21 mouse cellular contexts compared by ENCODE assay signal in genomic region chr5:139326986-139327633, GRCm38 (mm10). TPM values are rescaled to one million over a fixed set of nuclear protein-coding genes. Genes with fewer than 3 reads are reported as not detected.
DNase-seq lines count a peak whose midpoint lies in the region; ATAC-seq and TF ChIP-seq lines count a peak whose summit lies in the region.
"Had no signal": no experiment of that assay in that cellular context is flagged by ENCODE, and none has a peak within 500 bp of the region (broad histone marks: within the 10 kb centered on the region; RNA-seq: fewer than 3 reads in every experiment).

No protein-coding gene starts in this region.

- TF ChIP-seq CTCF in CH12.LX (conservative IDR thresholded peaks at IDR 0.05 in 1 of 2, IDR thresholded peaks at IDR 0.05 in 1 of 2; ENCODE audit: low read depth in 2 of 2, low read length in 2 of 2): no peak

- H3K27me3 ChIP-seq in CH12.LX (replicated peaks): no peaks in the 10 kb centered on the region
- H3K27me3 ChIP-seq in liver, embryonic 12.5 days (replicated peaks): peaks cover 34% of the 10 kb centered on the region
- H3K27me3 ChIP-seq in midbrain, embryonic 13.5 days: peaks cover 61% of the 10 kb centered on the region

- H3K4me2 ChIP-seq in CH12.LX (ENCODE audit: insufficient read depth, low read depth, poor library complexity, severe bottlenecking): no peak overlapping the region
- no peak overlapping the region for H3K4me2 ChIP-seq in liver, embryonic 12.5 days
- no peak overlapping the region for H3K4me2 ChIP-seq in midbrain, embryonic 13.5 days (replicated peaks)
- H3K4me2 ChIP-seq: forebrain, embryonic 15.5 days; hindbrain, embryonic 13.5 days; kidney, embryonic 15.5 days had no signal

- peaks cover 0 to 2% of the 10 kb centered on the region in 2 experiments for H3K36me3 ChIP-seq in CH12.LX (replicated peaks in 1 of 2; ENCODE audit: control insufficient read depth in 1 of 2, insufficient read depth in 1 of 2, low read length in 1 of 2)
- no peaks in the 10 kb centered on the region for H3K36me3 ChIP-seq in liver, embryonic 12.5 days
- H3K36me3 ChIP-seq in midbrain, embryonic 13.5 days: no peaks in the 10 kb centered on the region
- H3K36me3 ChIP-seq: forebrain, embryonic 15.5 days; heart, embryonic 10.5 days; hindbrain, embryonic 13.5 days; kidney, embryonic 15.5 days had no signal

- peak; percentile 53 for DNase-seq in cerebellum, adult 9-11 months
- DNase-seq in cerebellum, postnatal 14 days: no peak
- DNase-seq in 3T3-L1 (ENCODE audit: low read depth, low spot score) (peak; percentile 42), CH12.LX (ENCODE audit: extremely low read depth) (no peak)
- DNase-seq in lung, postnatal 4 days: no peak
- DNase-seq: gastrocnemius, postnatal 36 days; heart, postnatal 14 days; layer of hippocampus, postnatal 36 days; left cerebral cortex, postnatal 4 days; lung, adult 18-20 months; lung, postnatal 36 days; right cerebral cortex, adult 18-20 months; thymus, adult 2 months had no signal

- in situ Hi-C loops in CH12.LX (cut with MboI; ENCODE audit: low pct_ligation_motif_present, low pct_unique_long_range_greater_than_20kb, low sequenced_read_pairs): loop anchor here (5.0 kb wide), 1 partner anchor 45 kb away; no protein-coding TSS in a partner anchor

- 61% methylated on average over 7 of the region's 7 CpGs for WGBS in liver, embryonic 12.5 days (ENCODE audit: insufficient replicate concordance)
- WGBS in midbrain, embryonic 13.5 days: 79% methylated on average over 7 of the region's 7 CpGs

- no peak overlapping the region for H3K27ac ChIP-seq in CH12.LX (ENCODE audit: insufficient read depth, low read depth)
- H3K27ac ChIP-seq in liver, embryonic 12.5 days: peak overlapping the region; percentile 23
- no peak overlapping the region for H3K27ac ChIP-seq in midbrain, embryonic 13.5 days
- H3K27ac ChIP-seq: forebrain, embryonic 15.5 days; heart, embryonic 10.5 days; hindbrain, embryonic 13.5 days; kidney, embryonic 15.5 days had no signal

- H3K4me3 ChIP-seq in CH12.LX (replicated peaks in 1 of 3; ENCODE audit: low read depth in 2 of 3, low read length in 2 of 3, poor library complexity in 1 of 3): no peak overlapping the region
- H3K4me3 ChIP-seq in liver, embryonic 12.5 days: no peak overlapping the region
- H3K4me3 ChIP-seq in midbrain, embryonic 13.5 days (replicated peaks): no peak overlapping the region
- H3K4me3 ChIP-seq: forebrain, embryonic 15.5 days; heart, embryonic 10.5 days; hindbrain, embryonic 13.5 days; kidney, embryonic 15.5 days had no signal

- H3K9me3 ChIP-seq in CH12.LX (replicated peaks; ENCODE audit: low read length): no peaks in the 10 kb centered on the region
- H3K9me3 ChIP-seq in liver, embryonic 12.5 days (replicated peaks): no peaks in the 10 kb centered on the region
- H3K9me3 ChIP-seq in midbrain, embryonic 13.5 days: no peaks in the 10 kb centered on the region
- H3K9me3 ChIP-seq: forebrain, embryonic 15.5 days; heart, embryonic 10.5 days; hindbrain, embryonic 13.5 days; kidney, embryonic 15.5 days had no signal

- TF ChIP-seq RAD21 in CH12.LX (IDR thresholded peaks at IDR 0.05; ENCODE audit: low read depth, low read length): no peak

- no peak for TF ChIP-seq POLR2A in CH12.LX (IDR thresholded peaks at IDR 0.05; ENCODE audit: low read depth, low read length)

- dilution Hi-C loops in CH12.LX (cut with MboI; ENCODE audit: extremely low pct_ligation_motif_present, extremely low pct_unique_long_range_greater_than_20kb, low sequenced_read_pairs): no loop called here

- H3K4me1 ChIP-seq in CH12.LX (ENCODE audit: control insufficient read depth in 1 of 2, insufficient read depth in 2 of 2): peaks cover 8 to 36% of the 10 kb centered on the region in 2 experiments
- peaks cover 43% of the 10 kb centered on the region for H3K4me1 ChIP-seq in liver, embryonic 12.5 days
- H3K4me1 ChIP-seq in midbrain, embryonic 13.5 days (replicated peaks): peaks cover 19% of the 10 kb centered on the region

- no peak for TF ChIP-seq EP300 in CH12.LX (IDR thresholded peaks at IDR 0.05; ENCODE audit: low read length)

- H3K9ac ChIP-seq in CH12.LX (ENCODE audit: insufficient read depth, low read depth): no peak overlapping the region
- H3K9ac ChIP-seq in liver, embryonic 12.5 days: no peak overlapping the region
- no peak overlapping the region for H3K9ac ChIP-seq in midbrain, embryonic 13.5 days (replicated peaks)
- H3K9ac ChIP-seq: forebrain, embryonic 15.5 days; hindbrain, embryonic 13.5 days; kidney, embryonic 15.5 days had no signal

- H3K79me2 ChIP-seq in CH12.LX (replicated peaks; ENCODE audit: control insufficient read depth, extremely low read depth, insufficient read depth, poor library complexity, severe bottlenecking): peaks cover 27% of the 10 kb centered on the region

- ATAC-seq in liver, embryonic 12.5 days: no peak
- no peak for ATAC-seq in midbrain, embryonic 13.5 days
- ATAC-seq: CD4-positive, CD25-positive, alpha-beta regulatory T cell, adult 4 months; forebrain, embryonic 15.5 days had no signal

TF ChIP-seq in CH12.LX, 34 proteins besides CTCF, POLR2A, EP300 and RAD21:
- TF ChIP-seq RCOR1 (conservative IDR thresholded peaks at IDR 0.05; ENCODE audit: low read depth, low read length) (no peak), ZKSCAN1 (IDR thresholded peaks at IDR 0.05; ENCODE audit: borderline replicate concordance, low read depth, low read length) (peak; percentile 18; the same call in 1 of the 2 replicates)

RNA-seq across cellular contexts. Expression of gene Adap1, which starts 1.7 kb away (rescaled TPM):
- total RNA-seq in CH12.LX (2012; rRNA removed) (73.2 and 93.9 TPM in 2 replicates), CH12.LX (2014; rRNA removed) (53.9 and 55.3 TPM in 2 replicates)
- 61.8 and 70.7 TPM in 2 replicates for polyA plus RNA-seq in CH12.LX (2012; ENCODE audit: insufficient read length, low read depth)
- 6.7 and 7.3 TPM in 2 replicates for polyA plus RNA-seq in liver, embryonic 12.5 days (2016; fragmentation: Nextera tagmentation; extraction: Ambion mirVana)
- 13.8 and 14.5 TPM in 2 replicates for polyA plus RNA-seq in midbrain, embryonic 13.5 days (2015; fragmentation: Nextera tagmentation; extraction: Ambion mirVana)

RNA-seq across cellular contexts. Expression of gene Cox19, which starts 24.1 kb away (rescaled TPM):
- total RNA-seq in CH12.LX (2012; rRNA removed) (30.1 and 38.8 TPM in 2 replicates), CH12.LX (2014; rRNA removed) (32.1 and 32.3 TPM in 2 replicates)
- polyA plus RNA-seq in CH12.LX (2012; ENCODE audit: insufficient read length, low read depth): 70.1 and 74.0 TPM in 2 replicates
- polyA plus RNA-seq in liver, embryonic 12.5 days (2016; fragmentation: Nextera tagmentation; extraction: Ambion mirVana): 72.3 and 73.8 TPM in 2 replicates
- polyA plus RNA-seq in midbrain, embryonic 13.5 days (2015; fragmentation: Nextera tagmentation; extraction: Ambion mirVana): 120 and 131 TPM in 2 replicates

RNA-seq across cellular contexts. Expression of gene Cyp2w1, which starts 25.3 kb away (rescaled TPM):
- total RNA-seq in CH12.LX (2012; rRNA removed) (not detected in 2 replicates), CH12.LX (2014; rRNA removed) (not detected in 2 replicates)
- polyA plus RNA-seq in CH12.LX (2012; ENCODE audit: insufficient read length, low read depth): not detected in 2 replicates
- polyA plus RNA-seq in liver, embryonic 12.5 days (2016; fragmentation: Nextera tagmentation; extraction: Ambion mirVana): not detected in 2 replicates
- polyA plus RNA-seq in midbrain, embryonic 13.5 days (2015; fragmentation: Nextera tagmentation; extraction: Ambion mirVana): not detected in 2 replicates
- total RNA-seq: gastrocnemius, postnatal 36 days; heart, postnatal 14 days; layer of hippocampus, postnatal 36 days; left cerebral cortex, postnatal 4 days; midbrain, postnatal 0 days had no signal
- polyA plus RNA-seq: CD4-positive, CD25-positive, alpha-beta regulatory T cell, adult 4 months; forebrain, embryonic 15.5 days; heart, embryonic 10.5 days; hindbrain, embryonic 13.5 days; midbrain, postnatal 0 days had no signal

RNA-seq across cellular contexts. Expression of gene Gpr146, which starts 50.4 kb away (rescaled TPM):
- 0.08 and 0.13 TPM in 2 replicates for total RNA-seq in CH12.LX (2012; rRNA removed)
- not detected in 2 replicates for total RNA-seq in CH12.LX (2014; rRNA removed)
- not detected in 2 replicates for polyA plus RNA-seq in CH12.LX (2012; ENCODE audit: insufficient read length, low read depth)
- polyA plus RNA-seq in liver, embryonic 12.5 days (2016; fragmentation: Nextera tagmentation; extraction: Ambion mirVana): 18.3 and 19.3 TPM in 2 replicates
- 1.7 TPM in 2 replicates for polyA plus RNA-seq in midbrain, embryonic 13.5 days (2015; fragmentation: Nextera tagmentation; extraction: Ambion mirVana)

Comparison
In these comparisons a context has a peak if more than half of its experiments do, and no peak if none do; other contexts are left out.
1. DNase-seq: peak in cerebellum, adult 9-11 months (single experiment) and 3T3-L1 (single experiment); none in cerebellum, postnatal 14 days (0 of 2), CH12.LX (single experiment) and lung, postnatal 4 days (0 of 2).